Mouse (Mus musculus) c-Kit-positive CD71-positive TER-119-positive erythroid progenitor cells, embryonic 14.5 days (primary cell): Measurements from ENCODE around the gene Rd3.

Experiments used
- DNase-seq: peaks from one replicate; pipeline ENCODE4 v3.0.0-alpha.2; 2013; ENCODE audit warnings: low spot score

Rd3 gene

DNA sequence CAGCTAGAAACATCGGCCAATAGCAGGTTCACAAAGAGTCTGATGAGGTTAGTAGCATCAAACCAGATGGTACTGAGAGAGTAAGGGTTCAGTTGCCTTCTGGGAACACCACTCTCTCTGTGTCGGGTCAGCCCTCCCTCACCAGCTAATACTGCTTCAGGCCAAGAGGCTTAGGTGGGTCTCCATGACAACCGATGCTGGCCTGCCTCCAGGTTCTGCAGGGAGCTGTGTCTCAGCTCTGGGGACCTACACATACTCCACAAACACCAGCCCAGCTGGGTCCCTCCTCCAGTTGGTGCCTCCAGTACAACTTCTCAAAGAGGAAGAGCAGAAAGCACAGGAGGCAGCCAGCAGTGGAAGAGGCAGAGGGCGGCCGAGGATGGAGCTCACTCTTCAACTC, at the start of gene Rd3:
Gene Rd3 (plus strand): TSS at position 184 of the 400 bp plus-strand sequence.
- no peak for DNase-seq

DNA sequence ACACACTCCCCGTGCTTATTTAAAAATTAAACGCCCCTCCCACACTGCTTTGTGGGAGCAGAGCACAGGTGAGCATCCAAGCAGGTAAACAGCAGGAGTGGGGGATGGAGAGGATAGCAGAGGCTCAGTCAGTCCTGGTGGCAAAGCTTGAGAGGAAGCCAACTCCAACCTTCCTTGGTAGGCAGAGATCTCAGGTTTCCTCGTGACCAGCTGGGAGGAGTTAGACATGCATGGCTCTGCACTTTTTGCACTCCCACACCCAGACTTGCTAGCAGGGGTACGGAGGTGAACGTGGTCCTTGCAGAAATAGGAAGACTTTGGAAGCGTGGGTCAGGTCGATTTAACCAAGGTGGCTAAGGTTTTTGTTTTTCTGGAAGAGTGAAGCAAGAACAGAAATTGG, 48.8 kb upstream of the Rd3 start:
- DNase-seq: no peak

- no peak for DNase-seq
These were observed 48.1 kb upstream of the Rd3 start for GRCm38 (mm10) chr1:191929065-191929464.

DNA sequence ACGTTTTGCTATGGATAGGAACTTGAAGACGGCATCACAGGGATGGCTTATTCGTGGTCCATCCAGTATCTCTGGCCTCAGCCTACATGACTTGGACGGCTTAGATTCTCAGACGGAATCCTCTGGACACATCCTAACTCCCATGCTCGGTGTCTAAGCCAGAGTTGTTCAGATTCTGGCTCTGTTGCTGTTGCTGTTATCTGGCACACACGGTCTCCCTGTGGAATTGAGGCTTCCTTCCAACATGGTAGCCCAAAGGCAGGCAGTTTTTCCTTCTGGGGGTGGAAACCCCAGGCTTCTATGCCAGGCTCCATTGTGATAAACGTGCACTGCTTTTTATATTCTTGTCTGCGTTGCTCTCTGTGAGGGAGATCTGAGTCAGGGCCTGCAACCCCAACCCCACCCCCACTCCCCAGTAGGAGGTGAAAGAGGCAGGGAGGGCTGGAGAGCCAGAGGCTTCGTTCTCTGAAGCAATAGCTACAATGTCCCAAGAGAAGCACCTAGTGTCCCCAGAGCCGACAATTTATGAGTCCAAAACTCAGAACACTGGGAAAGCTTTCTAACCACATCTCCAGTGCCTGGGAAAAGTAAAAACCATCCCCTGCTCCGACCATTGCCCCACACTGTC, 47.2 kb upstream of the Rd3 start:
- DNase-seq: no peak

GRCm38 (mm10) chr1:191930525-191931105, 46.6 kb upstream of the Rd3 start:
- no peak for DNase-seq

- DNase-seq: no peak
These were observed 44.7 kb upstream of the Rd3 start for GRCm38 (mm10) chr1:191932286-191932985.

DNA sequence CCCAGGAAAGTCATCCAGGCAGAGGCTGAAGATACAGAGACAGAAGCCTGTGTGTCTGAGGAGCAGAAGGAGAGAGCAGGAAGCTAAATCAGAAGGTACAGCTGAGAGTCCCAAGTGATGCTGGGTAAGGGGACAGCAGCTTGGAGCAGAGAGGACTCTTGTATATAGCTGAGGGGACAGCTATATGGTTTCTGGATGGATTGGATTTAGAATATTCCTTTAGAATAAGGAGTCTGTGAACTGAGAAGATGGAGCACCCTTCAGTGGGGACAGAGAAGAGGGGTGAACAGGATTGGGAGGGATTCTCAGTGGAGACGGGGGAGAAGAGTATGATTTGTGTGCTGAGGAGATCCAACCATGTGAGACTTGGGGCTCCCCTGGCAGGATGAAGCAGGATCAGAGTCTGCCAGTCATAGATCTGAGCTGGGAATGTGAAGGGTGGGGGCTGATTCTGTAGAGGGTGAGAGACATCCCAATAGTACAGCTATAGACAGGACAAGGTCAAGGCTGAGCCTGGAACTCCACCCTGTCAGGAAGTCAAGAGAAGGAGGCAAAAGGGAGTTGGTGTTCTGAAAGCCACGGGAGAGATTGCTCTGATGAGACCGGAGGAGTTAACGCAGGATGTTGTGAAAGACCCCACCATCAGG, 44.1 kb upstream of the Rd3 start:
- no peak for DNase-seq

DNA sequence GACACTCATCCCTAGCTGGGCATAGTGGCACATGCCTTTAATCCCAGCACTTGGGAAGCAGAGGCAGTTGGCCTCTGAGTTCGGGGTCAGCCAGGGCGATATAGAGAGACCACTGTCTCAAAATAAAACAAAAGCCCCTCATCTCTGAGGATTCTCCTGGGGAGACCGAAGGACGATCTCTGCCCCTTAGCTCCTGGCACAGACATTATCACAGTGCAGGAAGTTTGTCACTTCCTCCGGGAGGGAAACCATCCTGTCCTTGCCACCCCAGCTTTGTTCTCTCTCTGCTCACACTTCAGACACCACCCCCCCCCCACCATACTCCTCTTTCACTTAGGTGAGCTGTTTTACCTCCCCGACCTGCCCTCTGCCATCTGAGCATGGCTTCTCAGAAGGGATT, 33.5 kb upstream of the Rd3 start:
- no peak for DNase-seq

GRCm38 (mm10) chr1:191945341-191945740, 31.8 kb upstream of the Rd3 start:
- no peak for DNase-seq

- no peak for DNase-seq
These were observed 31.4 kb upstream of the Rd3 start for GRCm38 (mm10) chr1:191945756-191946155.

DNA sequence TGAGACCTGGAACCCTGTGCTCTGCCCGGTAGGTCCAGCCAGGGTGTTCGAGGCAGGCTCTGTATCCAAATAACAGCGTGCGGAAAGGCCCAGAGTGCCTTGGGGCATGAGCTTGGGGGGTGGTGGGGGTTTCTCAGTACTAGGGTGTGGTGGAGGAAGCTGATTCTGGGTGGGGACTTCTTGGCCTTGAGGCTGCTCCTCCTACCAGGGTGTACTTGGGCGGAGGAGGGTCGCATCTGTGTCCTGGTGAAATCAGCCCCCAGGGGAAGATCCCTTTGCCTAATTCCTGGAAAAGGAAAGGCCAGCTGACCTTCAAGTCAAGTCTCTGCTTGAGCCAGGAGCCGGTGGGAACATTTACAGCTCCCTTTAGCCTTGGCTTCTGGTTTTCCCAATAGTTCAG, 30.9 kb upstream of the Rd3 start:
- no peak for DNase-seq

DNA sequence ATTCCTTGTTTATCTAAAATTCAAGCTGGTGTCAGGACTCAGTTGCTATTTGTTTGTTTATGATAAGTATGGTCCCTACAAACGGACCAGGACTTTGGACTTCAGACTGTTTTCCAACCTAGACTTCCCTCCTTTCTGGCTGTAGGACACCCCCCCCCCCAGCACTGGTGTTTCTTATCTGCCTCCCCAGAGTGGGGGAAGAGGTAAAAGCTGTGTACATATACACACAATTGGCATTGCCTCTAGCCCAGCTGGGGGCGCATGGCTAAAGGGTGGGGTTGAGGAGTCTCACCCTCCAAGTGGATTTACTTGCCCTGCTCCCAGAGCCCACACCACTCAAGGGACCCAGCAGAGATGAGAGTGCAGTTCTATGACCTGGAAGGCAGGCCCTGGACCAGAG, 30.3 kb upstream of the Rd3 start:
- no peak for DNase-seq

DNA sequence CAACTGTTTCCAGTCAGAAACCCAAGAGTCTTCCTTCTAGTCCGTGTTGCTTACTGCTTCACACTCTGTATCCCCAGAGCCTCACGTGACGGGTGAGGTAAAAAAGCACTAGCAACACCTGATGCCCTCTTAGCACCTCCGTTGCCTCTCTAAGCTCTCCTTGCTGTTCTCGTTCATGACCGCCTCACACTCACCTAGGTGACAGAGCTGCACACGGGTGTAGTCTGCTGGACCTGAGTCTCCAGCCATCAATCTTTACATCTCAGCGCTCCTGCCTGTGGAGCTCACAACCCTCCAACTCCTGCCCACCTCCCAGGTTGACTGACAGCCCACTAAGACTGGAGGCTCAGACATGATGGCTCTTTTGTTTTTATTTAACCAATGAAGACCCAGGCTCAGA, 29.4 kb upstream of the Rd3 start:
- DNase-seq: no peak

- no peak for DNase-seq
These were observed 28.6 kb upstream of the Rd3 start for GRCm38 (mm10) chr1:191948600-191948999.

DNA sequence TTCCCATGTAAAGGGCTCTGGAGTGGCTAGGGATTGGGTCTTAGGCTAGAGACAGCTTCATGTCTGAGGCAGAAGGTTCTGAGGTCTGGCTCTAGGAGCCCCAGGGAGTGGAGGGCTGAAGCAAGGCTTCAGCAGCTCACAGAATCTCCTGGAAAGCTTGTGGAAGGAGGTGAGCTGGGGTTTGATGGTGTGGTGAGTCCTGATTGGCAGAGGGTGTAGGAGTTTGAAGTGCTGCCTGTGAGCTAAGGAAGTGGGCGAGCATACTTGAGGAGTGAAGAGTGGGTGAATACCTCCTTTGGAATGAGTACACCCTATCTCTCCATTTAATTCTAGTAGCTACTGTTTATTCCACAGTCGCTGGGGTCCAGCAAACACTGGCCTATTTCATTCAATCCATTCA, 26.6 kb upstream of the Rd3 start:
- DNase-seq: no peak

- no peak for DNase-seq
These were observed 24.3 kb upstream of the Rd3 start for GRCm38 (mm10) chr1:191952733-191953335.

DNA sequence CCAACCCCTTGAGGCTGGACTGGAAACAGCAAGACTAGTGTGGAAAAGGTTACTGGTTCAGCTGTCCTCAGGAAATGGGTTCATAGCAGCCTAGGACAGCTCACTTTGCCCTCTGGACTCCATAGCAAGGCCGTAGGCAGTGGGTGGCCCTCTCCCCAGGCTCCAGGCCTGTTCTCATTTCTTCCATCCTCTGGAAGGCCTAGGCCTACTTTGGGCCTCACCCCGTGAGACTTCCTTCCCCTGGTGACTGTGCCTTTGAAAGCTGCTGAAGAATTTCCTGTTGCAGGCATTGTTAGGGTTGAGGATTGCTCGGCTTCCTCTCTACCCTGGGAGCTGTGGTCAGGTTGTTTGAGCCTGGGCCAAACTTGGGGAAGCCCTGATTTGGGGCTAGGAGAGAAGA, 22.1 kb upstream of the Rd3 start:
- DNase-seq: no peak

- no peak for DNase-seq
These were observed 20.9 kb upstream of the Rd3 start for GRCm38 (mm10) chr1:191956261-191956660.

GRCm38 (mm10) chr1:191956871-191957270, 20.3 kb upstream of the Rd3 start:
- no peak for DNase-seq

GRCm38 (mm10) chr1:191957321-191957720, 19.8 kb upstream of the Rd3 start:
- DNase-seq: no peak

- no peak for DNase-seq
These were observed 16.2 kb upstream of the Rd3 start for GRCm38 (mm10) chr1:191960946-191961345.

DNA sequence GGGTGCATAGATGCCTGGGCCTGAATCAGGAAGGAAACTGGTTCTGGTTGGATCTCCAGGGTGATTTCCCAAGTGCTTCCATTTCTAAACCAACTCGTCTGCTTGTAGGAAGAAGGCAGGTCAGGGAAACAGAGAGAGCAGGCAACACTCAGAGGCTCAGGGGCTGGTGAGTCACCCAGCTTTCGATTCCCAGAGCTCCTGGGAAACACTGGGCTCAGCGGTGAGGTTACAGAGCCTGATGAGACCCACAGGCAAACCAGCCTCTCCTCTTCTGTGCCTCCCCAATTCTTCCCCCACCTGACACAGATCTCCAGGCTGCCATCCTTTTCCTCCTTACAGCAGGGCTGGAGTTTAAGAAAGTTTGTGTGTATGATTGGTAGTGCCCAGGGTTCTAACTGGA, 13.8 kb upstream of the Rd3 start:
- DNase-seq: no peak
